Mouse (Mus musculus) MEL (cell line): ENCODE measurements around the gene Vtcn1. TPM values are rescaled to one million over a fixed set of nuclear protein-coding genes. Genes with fewer than 3 reads are reported as not detected.

Source experiments
- DNase-seq: peaks from one replicate; pipeline ENCODE4 v3.0.0; 2011; ENCODE audit warnings: low read depth, low spot score
- H3K27ac ChIP-seq: 2 replicates; pipeline ENCODE4 v1.5.1; 2012; ENCODE audit warnings: low read depth, mild to moderate bottlenecking, control low read depth, low read length, moderate library complexity; ENCODE audit not compliant: control insufficient read depth
- H3K27me3 ChIP-seq, 2 experiments: fragments of 150-350 bp in 1 of 2; sonication (generic) in 1 of 2; 2 replicates each; pipeline ENCODE4 v1.6.1; 2012; ENCODE audit warnings: low read length in 2 of 2, mild to moderate bottlenecking in 2 of 2, improper control_type of control experiment in 1 of 2, moderate library complexity in 1 of 2; ENCODE audit not compliant: insufficient read depth in 2 of 2, control insufficient read depth in 1 of 2
- H3K36me3 ChIP-seq, 2 experiments: 2 replicates each; pipeline ENCODE4 v1.6.1; 2012 to 2014; ENCODE audit warnings: low read length in 2 of 2, improper control_type of control experiment in 1 of 2, inconsistent platforms in 1 of 2, mild to moderate bottlenecking in 1 of 2; ENCODE audit not compliant: insufficient read depth in 2 of 2, control insufficient read depth in 1 of 2
- H3K4me1 ChIP-seq, 2 experiments: fragments of 150-350 bp in 1 of 2; sonication (generic) in 1 of 2; 2 replicates each; pipeline ENCODE4 v1.6.1; 2012; ENCODE audit warnings: low read length in 2 of 2, improper control_type of control experiment in 1 of 2, mild to moderate bottlenecking in 1 of 2; ENCODE audit not compliant: insufficient read depth in 2 of 2, control insufficient read depth in 1 of 2
- H3K4me3 ChIP-seq, 2 experiments: fragments of 150-350 bp in 1 of 2; sonication (generic) in 1 of 2; 2 replicates each; pipeline ENCODE4 v1.5.1; 2012; ENCODE audit warnings: low read depth in 2 of 2, low read length in 2 of 2, mild to moderate bottlenecking in 2 of 2, moderate library complexity in 2 of 2, control low read depth in 1 of 2, improper control_type of control experiment in 1 of 2; ENCODE audit not compliant: control insufficient read depth in 1 of 2, insufficient read depth in 1 of 2
- H3K79me2 ChIP-seq: 2 replicates; pipeline ENCODE4 v1.6.1; 2012; ENCODE audit warnings: mild to moderate bottlenecking, low read length, moderate library complexity; ENCODE audit not compliant: control insufficient read depth, poor library complexity, insufficient read depth
- H3K9ac ChIP-seq: 2 replicates; pipeline ENCODE4 v1.6.1; 2012; ENCODE audit warnings: low read depth, mild to moderate bottlenecking, control low read depth, low read length, moderate library complexity; ENCODE audit not compliant: control insufficient read depth, poor library complexity, severe bottlenecking
- H3K9me3 ChIP-seq: fragments of 150-350 bp; sonication (generic); replicated peaks from 2 replicates; pipeline ENCODE4 v1.6.1; 2012; ENCODE audit warnings: mild to moderate bottlenecking, low read length, improper control_type of control experiment, moderate library complexity; ENCODE audit not compliant: insufficient read depth
- BHLHE40 ChIP-seq: IDR thresholded peaks from 2 replicates; pipeline ENCODE4 v1.6.1; 2012; ENCODE audit warnings: low read depth, mild to moderate bottlenecking, inconsistent platforms, low read length, improper control_type of control experiment, borderline replicate concordance
- E2F4 ChIP-seq: IDR thresholded peaks from 2 replicates; pipeline ENCODE4 v1.6.1; 2011; ENCODE audit warnings: low read depth, low read length, improper control_type of control experiment, borderline replicate concordance
- EP300 ChIP-seq, 2 experiments: IDR thresholded peaks; 2 replicates each; pipeline ENCODE4 v1.6.1; 2011; ENCODE audit warnings: improper control_type of control experiment in 2 of 2, low read length in 2 of 2, low read depth in 1 of 2, mild to moderate bottlenecking in 1 of 2
- ETS1 ChIP-seq: IDR thresholded peaks from 2 replicates; pipeline ENCODE4 v1.6.1; 2012; ENCODE audit warnings: low read depth, mild to moderate bottlenecking, inconsistent platforms, low read length, improper control_type of control experiment, moderate library complexity
- GABPA ChIP-seq: IDR thresholded peaks from 2 replicates; pipeline ENCODE4 v1.6.1; 2012; ENCODE audit warnings: low read depth, mild to moderate bottlenecking, inconsistent platforms, low read length, improper control_type of control experiment, moderate library complexity
- HCFC1 ChIP-seq: IDR thresholded peaks from 2 replicates; pipeline ENCODE4 v1.6.1; 2012; ENCODE audit warnings: low read depth, mild to moderate bottlenecking, inconsistent platforms, low read length, improper control_type of control experiment, moderate library complexity
- KAT2A ChIP-seq: conservative IDR thresholded peaks from 2 replicates; pipeline ENCODE4 v1.6.1; 2012; ENCODE audit warnings: low read depth, low read length, improper control_type of control experiment, inconsistent platforms
- MAFK ChIP-seq: IDR thresholded peaks from 2 replicates; pipeline ENCODE4 v1.6.1; 2011; ENCODE audit warnings: low read depth, mild to moderate bottlenecking, low read length, improper control_type of control experiment, borderline replicate concordance
- MAX ChIP-seq: IDR thresholded peaks from 2 replicates; pipeline ENCODE4 v1.6.1; 2011; ENCODE audit warnings: low read length, improper control_type of control experiment
- MAZ ChIP-seq: IDR thresholded peaks from 2 replicates; pipeline ENCODE4 v1.6.1; 2012; ENCODE audit warnings: low read depth, mild to moderate bottlenecking, inconsistent platforms, low read length, improper control_type of control experiment
- MXI1 ChIP-seq: IDR thresholded peaks from 2 replicates; pipeline ENCODE4 v1.6.1; 2011; ENCODE audit warnings: mild to moderate bottlenecking, low read depth, low read length, improper control_type of control experiment
- POLR2AphosphoS5 ChIP-seq: IDR thresholded peaks from 2 replicates; pipeline ENCODE4 v1.6.1; 2012; ENCODE audit warnings: low read depth, borderline replicate concordance, mild to moderate bottlenecking, inconsistent platforms, low read length, moderate library complexity, mixed read lengths
- RAD21 ChIP-seq: IDR thresholded peaks from 2 replicates; pipeline ENCODE4 v1.6.1; 2011; ENCODE audit warnings: mild to moderate bottlenecking, low read depth, low read length, improper control_type of control experiment
- RCOR1 ChIP-seq: IDR thresholded peaks from 2 replicates; pipeline ENCODE4 v1.6.1; 2012; ENCODE audit warnings: low read depth, mild to moderate bottlenecking, inconsistent platforms, low read length, improper control_type of control experiment
- SIN3A ChIP-seq: IDR thresholded peaks from 2 replicates; pipeline ENCODE4 v1.6.1; 2012; ENCODE audit warnings: low read length, improper control_type of control experiment, inconsistent platforms
- SMC3 ChIP-seq: IDR thresholded peaks from 2 replicates; pipeline ENCODE4 v1.6.1; 2011; ENCODE audit warnings: low read depth, low read length, improper control_type of control experiment
- TAL1 ChIP-seq: IDR thresholded peaks from 2 replicates; pipeline ENCODE4 v1.6.1; 2012; ENCODE audit warnings: mild to moderate bottlenecking, inconsistent platforms, low read length, moderate library complexity, mixed read lengths
- TCF12 ChIP-seq: IDR thresholded peaks from 2 replicates; pipeline ENCODE4 v1.6.1; 2014; ENCODE audit warnings: low read depth, mild to moderate bottlenecking, inconsistent platforms, low read length, improper control_type of control experiment, moderate library complexity
- USF2 ChIP-seq, 2 experiments: IDR thresholded peaks; 2 replicates each; pipeline ENCODE4 v1.6.1; 2011 to 2012; ENCODE audit warnings: improper control_type of control experiment in 2 of 2, low read length in 2 of 2, borderline replicate concordance in 1 of 2, inconsistent platforms in 1 of 2, low read depth in 1 of 2, mild to moderate bottlenecking in 1 of 2; ENCODE audit not compliant: insufficient read depth in 1 of 2
- ZC3H11A ChIP-seq: IDR thresholded peaks from 2 replicates; pipeline ENCODE4 v1.6.1; 2012; ENCODE audit warnings: low read depth, mild to moderate bottlenecking, inconsistent platforms, low read length, improper control_type of control experiment
- ZKSCAN1 ChIP-seq: IDR thresholded peaks from 2 replicates; pipeline ENCODE4 v1.6.1; 2012; ENCODE audit warnings: low read depth, mild to moderate bottlenecking, inconsistent platforms, low read length, improper control_type of control experiment, moderate library complexity
- ZNF384 ChIP-seq: IDR thresholded peaks from 2 replicates; pipeline ENCODE4 v1.6.1; 2012; ENCODE audit warnings: low read depth, mild to moderate bottlenecking, inconsistent platforms, low read length, improper control_type of control experiment
- polyA plus RNA-seq, 2 experiments: library from polyadenylated mRNA; stranded (reverse) in 1 of 2; unstranded in 1 of 2; fragments of >175 nt in 1 of 2; fragments of >200 nt in 1 of 2; gene quantifications; 2 replicates each; pipeline versions ENCODE4 v1.2.1 to v1.2.4; 2012; ENCODE audit warnings: low replicate concordance in 2 of 2, low read depth in 1 of 2; ENCODE audit not compliant: insufficient read length in 2 of 2, insufficient read depth in 1 of 2, missing spikeins in 1 of 2
- total RNA-seq: library from RNA; depleted of rRNA; stranded (reverse); fragments of 300-350 nt; gene quantifications from 2 replicates; pipeline ENCODE4 v1.2.3, GENCODE M21; 2012

The Vtcn1 gene
- total and polyA plus RNA-seq, 3 experiments: not detected

- no peak for DNase-seq
- no peak overlapping the region for H3K4me3 ChIP-seq
Measured at GRCm38 (mm10) chr3:100892383-100893335, 67.4 kb downstream of the Vtcn1 start.

DNA sequence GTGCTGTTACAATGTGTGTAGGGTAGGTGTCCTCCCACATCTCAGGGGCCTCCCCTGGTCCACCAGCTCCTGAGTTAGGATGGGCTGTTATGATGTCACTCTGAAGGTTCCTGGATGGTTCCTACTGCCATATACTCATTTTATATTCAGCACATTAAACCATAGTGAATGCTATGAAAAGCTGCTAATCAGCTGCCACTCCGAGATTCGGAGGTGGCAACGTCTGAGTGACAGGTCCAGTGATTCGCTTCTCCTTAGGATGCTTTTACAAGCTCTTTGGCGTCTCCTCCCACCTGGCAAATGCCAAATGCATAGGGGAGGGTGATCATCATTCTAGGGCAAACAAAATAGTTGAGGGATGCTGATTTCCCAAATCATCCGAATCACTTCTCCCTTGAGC is 70.2 kb downstream of the Vtcn1 start:
- no peak for TF ChIP-seq ZC3H11A
- no peak for TF ChIP-seq SIN3A
- no peak for TF ChIP-seq MXI1
- TF ChIP-seq USF2 (IDR thresholded peaks at IDR 0.05; ENCODE audit: borderline replicate concordance in 1 of 2, insufficient read depth in 1 of 2, low read depth in 1 of 2, low read length in 2 of 2): no peak
- no peak for TF ChIP-seq SMC3
- TF ChIP-seq MAZ: no peak
- TF ChIP-seq E2F4: no peak
- no peak for TF ChIP-seq ZKSCAN1
- no peak for TF ChIP-seq TAL1
- no peak for TF ChIP-seq HCFC1
- TF ChIP-seq ZNF384: no peak
- H3K4me3 ChIP-seq: no peak overlapping the region
- no peaks in the 10 kb centered on the region for H3K36me3 ChIP-seq
- no peaks in the 10 kb centered on the region for H3K9me3 ChIP-seq
- H3K9ac ChIP-seq: no peak overlapping the region
- H3K27me3 ChIP-seq: no peaks in the 10 kb centered on the region; a peak in 1 of 4 replicates
- no peaks in the 10 kb centered on the region for H3K79me2 ChIP-seq
- no peak overlapping the region for H3K27ac ChIP-seq
- H3K4me1 ChIP-seq: no peaks in the 10 kb centered on the region
- no peak for DNase-seq

More at GRCm38 (mm10) chr3:100892383-100893335, 67.4 kb downstream of the Vtcn1 start:
- no peak overlapping the region for H3K9ac ChIP-seq
- no peaks in the 10 kb centered on the region for H3K9me3 ChIP-seq
- no peak overlapping the region for H3K27ac ChIP-seq
- H3K27me3 ChIP-seq: no peaks in the 10 kb centered on the region; a peak in 1 of 4 replicates
- H3K79me2 ChIP-seq: no peaks in the 10 kb centered on the region
- TF ChIP-seq ETS1 (no peak), RCOR1 (no peak), POLR2AphosphoS5 (no peak), MAZ (no peak), KAT2A (no peak), TAL1 (no peak), GABPA (no peak), BHLHE40 (no peak), HCFC1 (no peak), USF2 (IDR thresholded peaks at IDR 0.05; ENCODE audit: borderline replicate concordance in 1 of 2, insufficient read depth in 1 of 2, low read depth in 1 of 2, low read length in 2 of 2) (no peak), RAD21 (no peak), MAFK (no peak), MAX (no peak), ZKSCAN1 (no peak), EP300 (IDR thresholded peaks at IDR 0.05; ENCODE audit: low read depth in 1 of 2, low read length in 2 of 2) (no peak), SMC3 (no peak), TCF12 (no peak)
- H3K36me3 ChIP-seq: no peaks in the 10 kb centered on the region
- no peaks in the 10 kb centered on the region for H3K4me1 ChIP-seq
